Mouse (Mus musculus): ENCODE measurements around the gene Ccdc187.

DNA sequence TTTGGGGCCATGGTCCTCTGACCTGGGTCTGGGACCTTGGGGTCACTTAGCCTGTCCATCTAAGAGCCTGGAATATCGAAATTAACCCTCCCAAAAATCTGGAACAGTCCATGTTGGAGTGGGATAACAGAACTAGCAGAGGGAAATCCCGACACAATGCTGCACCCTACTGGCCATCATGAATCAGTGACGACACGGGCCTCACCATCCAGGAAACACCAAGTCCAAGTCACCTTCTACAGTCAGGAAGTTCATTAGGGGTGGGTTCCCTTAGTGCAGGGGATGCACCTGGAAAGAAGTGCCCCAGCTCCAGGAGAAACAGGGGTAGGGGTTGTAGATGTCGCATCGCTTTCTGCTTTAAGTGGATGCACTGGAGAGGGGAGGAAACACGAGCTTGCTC lies 20.7 kb downstream of the Ccdc187 start:
- TF ChIP-seq CTCF (IDR thresholded peaks at IDR 0.05; ENCODE audit: extremely low read depth, insufficient read length, insufficient replicate concordance, low read depth, low read length) (peak; percentile 71; the same call in 1 of the 2 replicates), POLR2A (IDR thresholded peaks at IDR 0.05; ENCODE audit: low read depth, low read length) (no peak)

All from small intestine, adult 2 months (tissue).